Mouse (Mus musculus): ENCODE data around the gene 1700024P04Rik.
A peak's percentile ranks its signal among the peaks of the same experiment; 100 is the strongest.
"Not testable (repeated sequence)": the region's sequence is repeated elsewhere in the genome, so short reads cannot be mapped to it uniquely, and the experiment has no call there.

1700024P04Rik gene

GRCm38 (mm10) chr13:98984465-98984864 is at the start of gene 1700024P04Rik:
TSS of gene 1700024P04Rik (minus strand) at chr13:98984565.
- no peak for DNase-seq (ENCODE audit: low spot score in 2 of 2)

GRCm38 (mm10) chr13:99031223-99032216 is 47.2 kb upstream of the 1700024P04Rik start:
- DNase-seq (ENCODE audit: low spot score in 2 of 2) = no peak

DNA sequence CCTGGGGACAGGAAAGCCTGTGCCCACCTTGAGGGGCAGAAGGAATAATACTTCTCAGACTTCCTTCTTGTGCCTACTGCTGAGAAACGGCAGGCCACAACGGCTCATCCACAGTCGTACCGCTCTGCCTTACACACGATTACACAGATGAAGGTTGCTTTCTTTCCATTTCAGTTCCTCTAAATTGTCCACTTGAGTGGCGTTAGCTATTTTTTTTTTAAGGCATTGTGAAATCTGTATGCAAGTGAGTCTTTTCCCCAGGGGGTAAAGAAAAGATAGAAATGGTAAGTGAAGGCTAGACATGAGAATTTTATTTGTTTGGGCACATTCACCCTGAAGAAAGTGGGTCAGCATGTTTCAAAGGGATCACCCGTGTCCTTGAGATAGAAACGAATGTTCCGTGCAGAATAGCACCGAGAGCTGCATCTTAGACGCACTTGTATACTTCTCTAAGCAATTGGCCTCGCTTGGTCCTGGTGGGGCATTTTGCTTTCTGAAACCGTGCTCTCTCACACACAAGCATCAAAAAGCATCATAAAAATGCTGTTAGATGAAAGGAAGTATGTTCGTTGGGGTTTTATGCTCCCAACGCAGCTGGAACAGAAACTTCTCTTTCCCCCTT is 46.3 kb upstream of the 1700024P04Rik start:
- no peak for DNase-seq (ENCODE audit: low spot score in 2 of 2)

- DNase-seq (ENCODE audit: low spot score in 2 of 2) = no peak
Observed at GRCm38 (mm10) chr13:99025268-99025667, 40.9 kb upstream of the 1700024P04Rik start.

DNA sequence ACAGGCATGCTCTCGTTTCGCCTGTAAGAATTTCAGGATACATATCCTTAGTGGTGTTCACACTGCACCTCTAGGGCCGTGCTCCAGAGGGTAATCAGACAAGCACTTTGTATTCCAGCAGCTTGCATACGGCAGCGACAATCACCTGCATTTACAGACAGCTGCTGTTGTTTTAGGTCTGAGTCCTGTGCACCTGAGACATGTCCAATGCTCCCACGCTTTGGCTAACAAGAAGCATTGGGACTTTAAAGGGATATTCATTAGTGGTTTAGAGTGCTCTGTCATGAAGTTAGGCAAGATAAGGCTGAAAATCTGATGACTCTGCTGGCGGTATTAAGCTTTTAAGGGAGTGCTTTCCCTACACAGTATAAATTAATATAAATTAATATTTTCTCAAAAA is 37.7 kb upstream of the 1700024P04Rik start:
- no peak for DNase-seq (ENCODE audit: low spot score in 2 of 2)

- no peak for DNase-seq (ENCODE audit: low spot score in 2 of 2)
Observed at GRCm38 (mm10) chr13:99021181-99021580, 36.8 kb upstream of the 1700024P04Rik start.

GRCm38 (mm10) chr13:99019831-99020669 is 35.7 kb upstream of the 1700024P04Rik start:
- DNase-seq (ENCODE audit: low spot score in 2 of 2) = no peak

- peak; percentile 11 to 50 for DNase-seq (ENCODE audit: low spot score in 2 of 2)
Observed at GRCm38 (mm10) chr13:99018526-99019201, 34.3 kb upstream of the 1700024P04Rik start.

DNA sequence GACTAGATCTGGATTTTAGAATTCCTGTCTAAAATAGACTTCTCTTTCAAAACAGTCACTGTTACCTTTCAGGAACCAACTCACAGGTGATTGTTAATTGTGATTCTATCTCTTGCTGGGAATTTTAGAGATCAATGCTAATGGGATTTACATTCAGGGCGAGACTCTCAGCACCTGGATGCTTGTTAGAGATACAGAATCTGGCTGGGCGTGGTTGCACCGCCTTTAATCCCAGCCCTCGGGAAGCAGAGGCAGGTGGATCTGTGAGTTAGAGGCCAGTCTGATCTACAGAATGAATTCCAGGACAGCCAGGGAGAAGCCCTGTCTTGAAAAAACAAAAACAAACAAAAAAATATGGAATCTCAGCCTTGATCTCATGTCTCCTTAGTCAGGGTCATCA is 32.3 kb upstream of the 1700024P04Rik start:
- DNase-seq (ENCODE audit: low spot score in 2 of 2) = no peak

GRCm38 (mm10) chr13:99012891-99013290 is 28.5 kb upstream of the 1700024P04Rik start:
- DNase-seq (ENCODE audit: low spot score in 2 of 2) = no peak

- DNase-seq (ENCODE audit: low spot score in 2 of 2) = no peak
Observed at GRCm38 (mm10) chr13:99008013-99008412, 23.6 kb upstream of the 1700024P04Rik start.

GRCm38 (mm10) chr13:99006389-99007099 is 22.2 kb upstream of the 1700024P04Rik start:
- DNase-seq (ENCODE audit: low spot score in 2 of 2) = no peak

GRCm38 (mm10) chr13:99001652-99002051 is 17.3 kb upstream of the 1700024P04Rik start:
- not testable (repeated sequence) for DNase-seq (ENCODE audit: low spot score in 2 of 2)

GRCm38 (mm10) chr13:98997025-98997424 is 12.7 kb upstream of the 1700024P04Rik start:
- DNase-seq (ENCODE audit: low spot score in 2 of 2) = no peak

DNA sequence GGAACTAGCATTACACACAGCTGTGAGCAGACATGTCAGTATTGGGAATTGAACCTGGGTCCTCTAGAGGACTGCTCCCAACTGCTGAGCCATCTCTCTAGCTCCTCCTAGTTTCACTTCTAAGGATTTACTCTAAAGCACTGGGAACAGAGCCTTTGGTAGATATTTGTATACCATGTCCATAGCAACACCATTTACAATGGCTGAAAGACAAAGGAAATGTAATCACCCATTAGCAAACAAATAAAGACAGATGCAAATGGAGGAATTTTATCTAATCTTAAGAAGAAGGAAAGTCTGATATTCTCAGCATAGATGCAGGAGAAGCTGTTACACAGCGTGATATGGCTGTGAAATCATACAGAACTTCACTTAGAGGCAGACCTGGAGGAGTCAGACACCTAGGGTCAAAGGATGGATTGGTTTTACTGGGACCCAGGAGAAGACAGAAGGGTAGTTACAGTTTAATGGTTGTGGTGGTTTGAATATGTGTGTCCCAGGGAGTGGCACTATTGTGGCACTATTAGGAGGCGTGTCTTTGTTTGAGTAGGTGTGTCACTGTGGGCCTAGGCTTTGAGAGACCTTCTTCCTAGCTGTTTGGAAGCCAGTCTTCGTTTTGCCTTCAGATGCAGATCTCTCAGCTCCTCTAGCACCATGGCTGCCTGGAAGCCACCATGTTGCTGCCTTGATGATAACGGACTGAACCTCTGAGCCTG is 7.1 kb downstream of the 1700024P04Rik start:
- DNase-seq (ENCODE audit: low spot score in 2 of 2) = no peak

DNA sequence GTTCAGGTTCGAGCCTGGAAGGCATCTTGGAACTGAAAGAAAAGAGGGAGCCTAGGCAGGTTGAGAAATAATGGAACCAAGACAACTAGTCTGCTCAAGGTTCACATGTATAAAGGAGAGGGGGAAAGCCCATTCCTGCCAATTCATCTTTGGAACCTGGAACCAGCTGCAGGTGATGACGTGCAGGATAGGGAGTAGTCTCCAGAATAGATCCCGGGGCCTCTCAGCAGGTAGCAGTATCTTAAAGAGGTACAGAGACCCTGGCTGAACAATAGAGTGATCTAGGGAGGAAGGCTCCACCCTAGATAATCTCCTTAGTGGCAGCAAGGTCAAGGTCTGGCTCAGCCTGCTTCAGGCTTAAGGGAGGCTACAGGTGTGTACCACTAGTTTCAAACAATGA is 8.3 kb downstream of the 1700024P04Rik start:
- DNase-seq (ENCODE audit: low spot score in 2 of 2) = not testable (repeated sequence)

DNA sequence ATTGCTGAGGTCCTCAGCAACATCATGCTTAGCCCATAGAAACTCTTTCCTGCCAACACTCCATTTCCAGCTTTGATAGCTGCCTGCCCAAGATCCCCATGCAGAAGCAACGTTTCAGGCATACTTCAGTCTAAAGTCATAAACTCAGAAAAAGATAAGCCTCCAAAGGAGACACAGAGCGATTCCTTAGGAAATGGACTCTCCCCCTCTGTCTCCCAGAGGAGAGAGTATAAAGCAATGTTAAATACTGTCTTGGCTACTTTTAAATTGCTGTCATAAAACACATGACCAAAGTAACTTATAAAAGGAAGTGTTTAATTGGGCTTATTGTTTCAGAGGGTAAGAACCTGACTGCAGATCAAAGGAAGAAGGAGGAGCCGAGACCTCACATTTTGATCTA is 12.3 kb downstream of the 1700024P04Rik start:
- DNase-seq (ENCODE audit: low spot score in 2 of 2) = no peak

- DNase-seq (ENCODE audit: low spot score in 2 of 2) = no peak
Observed at GRCm38 (mm10) chr13:98971641-98972040, 12.7 kb downstream of the 1700024P04Rik start.

GRCm38 (mm10) chr13:98968517-98968916 is 15.8 kb downstream of the 1700024P04Rik start:
- DNase-seq (ENCODE audit: low spot score in 2 of 2) = no peak

GRCm38 (mm10) chr13:98967942-98968341 is 16.4 kb downstream of the 1700024P04Rik start:
- DNase-seq (ENCODE audit: low spot score in 2 of 2) = no peak
